Mouse (Mus musculus): ENCODE data around the gene Tex21. TPM values are rescaled to one million over a fixed set of nuclear protein-coding genes. Genes with fewer than 3 reads are reported as not detected.

The Tex21 gene
- total and polyA plus RNA-seq, 2 experiments from 2014 or later, result 0.11 TPM; not detected in 1

GRCm38 (mm10) chr12:76253090-76253489, 6.5 kb upstream of the Tex21 start:
- no peak for DNase-seq (ENCODE audit: low spot score)
- H3K9me3 ChIP-seq (replicated peaks; ENCODE audit: control insufficient read depth, low read length), result no peaks in the 10 kb centered on the region
- no peak overlapping the region for H3K4me3 ChIP-seq (ENCODE audit: low read depth, low read length)
- 48% methylated on average over 1 of the region's 1 CpGs for WGBS
- no peak overlapping the region for H3K27ac ChIP-seq (ENCODE audit: low read depth)
- no peak overlapping the region for H3K4me2 ChIP-seq (ENCODE audit: low read depth, low read length)
- peaks cover 8% of the 10 kb centered on the region for H3K4me1 ChIP-seq (ENCODE audit: control insufficient read depth, insufficient read depth)
- no peak for TF ChIP-seq CTCF (IDR thresholded peaks at IDR 0.05; ENCODE audit: low read depth)
- no peak for TF ChIP-seq EP300 (IDR thresholded peaks at IDR 0.05; ENCODE audit: low read depth)
- H3K9ac ChIP-seq (replicated peaks; ENCODE audit: low read depth, low read length), result no peak overlapping the region
- H3K36me3 ChIP-seq (replicated peaks; ENCODE audit: control insufficient read depth, insufficient read depth, low read length), result no peaks in the 10 kb centered on the region
- ATAC-seq (ENCODE audit: insufficient read depth, low read depth), result no peak
- no peaks in the 10 kb centered on the region for H3K27me3 ChIP-seq (ENCODE audit: control insufficient read depth, insufficient read depth, low read length)

DNA sequence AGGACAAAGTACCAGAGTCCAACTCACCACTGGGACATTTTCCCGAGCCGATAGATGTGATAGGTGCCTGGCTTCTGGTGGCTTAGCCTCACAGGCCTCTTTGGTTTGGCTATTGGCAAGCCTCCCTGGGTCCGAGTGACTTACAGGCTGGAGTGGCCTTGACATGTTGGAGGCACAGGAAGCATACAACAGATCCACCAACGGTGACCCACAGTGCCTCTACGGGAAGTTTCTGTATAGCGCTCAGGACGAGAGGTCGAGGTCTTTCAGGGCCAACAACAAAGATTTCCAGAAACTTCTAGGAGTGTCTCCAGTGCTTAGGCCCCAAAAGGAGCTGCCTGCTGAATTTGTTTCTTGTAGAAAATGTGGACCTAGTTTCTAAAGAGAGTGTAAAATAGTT, 1.6 kb downstream of the Tex21 start:
- H3K36me3 ChIP-seq (replicated peaks; ENCODE audit: control insufficient read depth, insufficient read depth, low read length), result no peaks in the 10 kb centered on the region
- no peak overlapping the region for H3K4me2 ChIP-seq (ENCODE audit: low read depth, low read length)
- H3K4me1 ChIP-seq (ENCODE audit: control insufficient read depth, insufficient read depth), result no peaks in the 10 kb centered on the region
- no peaks in the 10 kb centered on the region for H3K27me3 ChIP-seq (ENCODE audit: control insufficient read depth, insufficient read depth, low read length)
- ATAC-seq (ENCODE audit: insufficient read depth, low read depth) (no peak), DNase-seq (ENCODE audit: low spot score) (no peak)
- no peak overlapping the region for H3K4me3 ChIP-seq (ENCODE audit: low read depth, low read length)
- no peak overlapping the region for H3K27ac ChIP-seq (ENCODE audit: low read depth)
- TF ChIP-seq CTCF (IDR thresholded peaks at IDR 0.05; ENCODE audit: low read depth) (no peak), EP300 (IDR thresholded peaks at IDR 0.05; ENCODE audit: low read depth) (no peak)
- H3K9ac ChIP-seq (replicated peaks; ENCODE audit: low read depth, low read length), result no peak overlapping the region
- no peaks in the 10 kb centered on the region for H3K9me3 ChIP-seq (replicated peaks; ENCODE audit: control insufficient read depth, low read length)
- 76% methylated on average over 8 of the region's 8 CpGs for WGBS

GRCm38 (mm10) chr12:76241833-76242232, 4.7 kb downstream of the Tex21 start:
- Histone ChIP-seq H3K36me3 (replicated peaks; ENCODE audit: control insufficient read depth, insufficient read depth, low read length) (no peaks in the 10 kb centered on the region), H3K27me3 (ENCODE audit: control insufficient read depth, insufficient read depth, low read length) (no peaks in the 10 kb centered on the region), H3K9me3 (replicated peaks; ENCODE audit: control insufficient read depth, low read length) (no peaks in the 10 kb centered on the region), H3K4me3 (ENCODE audit: low read depth, low read length) (no peak overlapping the region), H3K27ac (ENCODE audit: low read depth) (no peak overlapping the region), H3K9ac (replicated peaks; ENCODE audit: low read depth, low read length) (no peak overlapping the region), H3K4me2 (ENCODE audit: low read depth, low read length) (no peak overlapping the region), H3K4me1 (ENCODE audit: control insufficient read depth, insufficient read depth) (no peaks in the 10 kb centered on the region)
- no peak for DNase-seq (ENCODE audit: low spot score)
- WGBS, result 49% methylated on average over 5 of the region's 5 CpGs
- TF ChIP-seq EP300 (IDR thresholded peaks at IDR 0.05; ENCODE audit: low read depth) (no peak), CTCF (IDR thresholded peaks at IDR 0.05; ENCODE audit: low read depth) (no peak)
- ATAC-seq (ENCODE audit: insufficient read depth, low read depth), result no peak

DNA sequence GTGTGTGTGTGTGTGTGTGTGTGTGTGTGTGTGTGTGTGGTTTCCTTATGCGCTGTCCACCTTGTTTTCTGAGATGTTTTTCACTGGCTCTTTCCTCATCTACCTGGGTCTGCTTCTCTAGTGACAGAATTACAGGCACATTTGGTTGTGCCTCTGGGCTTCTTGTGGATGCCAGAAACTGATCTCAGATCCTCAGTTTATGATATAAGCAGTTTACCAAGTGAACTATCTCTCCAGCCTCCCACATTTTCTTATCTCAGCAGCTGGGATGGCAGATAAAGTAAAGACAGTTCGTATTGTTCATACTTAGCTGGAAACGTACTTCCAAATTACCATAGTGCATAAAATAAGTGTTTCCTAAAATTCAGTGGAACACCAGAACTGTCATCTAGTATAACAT, 5.5 kb downstream of the Tex21 start:
- H3K4me1 ChIP-seq (ENCODE audit: control insufficient read depth, insufficient read depth), result no peaks in the 10 kb centered on the region
- DNase-seq (ENCODE audit: low spot score) (no peak), ATAC-seq (ENCODE audit: insufficient read depth, low read depth) (no peak)
- no peaks in the 10 kb centered on the region for H3K36me3 ChIP-seq (replicated peaks; ENCODE audit: control insufficient read depth, insufficient read depth, low read length)
- TF ChIP-seq EP300 (IDR thresholded peaks at IDR 0.05; ENCODE audit: low read depth) (no peak), CTCF (IDR thresholded peaks at IDR 0.05; ENCODE audit: low read depth) (no peak)
- no peak overlapping the region for H3K27ac ChIP-seq (ENCODE audit: low read depth)
- 57% methylated on average over 3 of the region's 3 CpGs for WGBS
- H3K9ac ChIP-seq (replicated peaks; ENCODE audit: low read depth, low read length), result no peak overlapping the region
- no peaks in the 10 kb centered on the region for H3K27me3 ChIP-seq (ENCODE audit: control insufficient read depth, insufficient read depth, low read length)
- no peaks in the 10 kb centered on the region for H3K9me3 ChIP-seq (replicated peaks; ENCODE audit: control insufficient read depth, low read length)
- no peak overlapping the region for H3K4me2 ChIP-seq (ENCODE audit: low read depth, low read length)
- H3K4me3 ChIP-seq (ENCODE audit: low read depth, low read length), result no peak overlapping the region

GRCm38 (mm10) chr12:76240670-76241069, 5.9 kb downstream of the Tex21 start:
- WGBS, result 86% methylated on average over 3 of the region's 3 CpGs
- ATAC-seq (ENCODE audit: insufficient read depth, low read depth), result no peak
- Histone ChIP-seq H3K27me3 (ENCODE audit: control insufficient read depth, insufficient read depth, low read length) (no peaks in the 10 kb centered on the region), H3K36me3 (replicated peaks; ENCODE audit: control insufficient read depth, insufficient read depth, low read length) (no peaks in the 10 kb centered on the region), H3K4me3 (ENCODE audit: low read depth, low read length) (no peak overlapping the region), H3K9me3 (replicated peaks; ENCODE audit: control insufficient read depth, low read length) (no peaks in the 10 kb centered on the region), H3K4me2 (ENCODE audit: low read depth, low read length) (no peak overlapping the region), H3K4me1 (ENCODE audit: control insufficient read depth, insufficient read depth) (no peaks in the 10 kb centered on the region), H3K9ac (replicated peaks; ENCODE audit: low read depth, low read length) (no peak overlapping the region), H3K27ac (ENCODE audit: low read depth) (no peak overlapping the region)
- no peak for TF ChIP-seq CTCF (IDR thresholded peaks at IDR 0.05; ENCODE audit: low read depth)
- no peak for TF ChIP-seq EP300 (IDR thresholded peaks at IDR 0.05; ENCODE audit: low read depth)
- no peak for DNase-seq (ENCODE audit: low spot score)

- Histone ChIP-seq H3K27ac (ENCODE audit: low read depth) (no peak overlapping the region), H3K27me3 (ENCODE audit: control insufficient read depth, insufficient read depth, low read length) (no peaks in the 10 kb centered on the region), H3K4me1 (ENCODE audit: control insufficient read depth, insufficient read depth) (no peaks in the 10 kb centered on the region), H3K9me3 (replicated peaks; ENCODE audit: control insufficient read depth, low read length) (no peaks in the 10 kb centered on the region), H3K4me2 (ENCODE audit: low read depth, low read length) (no peak overlapping the region), H3K36me3 (replicated peaks; ENCODE audit: control insufficient read depth, insufficient read depth, low read length) (no peaks in the 10 kb centered on the region), H3K9ac (replicated peaks; ENCODE audit: low read depth, low read length) (no peak overlapping the region), H3K4me3 (ENCODE audit: low read depth, low read length) (no peak overlapping the region)
- WGBS, result 55% methylated on average over 7 of the region's 7 CpGs
- ATAC-seq (ENCODE audit: insufficient read depth, low read depth), result no peak
- TF ChIP-seq EP300 (IDR thresholded peaks at IDR 0.05; ENCODE audit: low read depth) (no peak), CTCF (IDR thresholded peaks at IDR 0.05; ENCODE audit: low read depth) (no peak)
- no peak for DNase-seq (ENCODE audit: low spot score)
Measured at GRCm38 (mm10) chr12:76239839-76240571, 6.5 kb downstream of the Tex21 start.

Measured in heart, postnatal 0 days (tissue).